Mouse (Mus musculus) kidney, adult 11 months (tissue): ENCODE results near the gene Cirbp.
A peak's percentile ranks its signal among the peaks of the same experiment; 100 is the strongest.

Experiments used
- DNase-seq: peaks from one replicate; pipeline ENCODE4 v3.0.0; 2022

Gene Cirbp

DNA sequence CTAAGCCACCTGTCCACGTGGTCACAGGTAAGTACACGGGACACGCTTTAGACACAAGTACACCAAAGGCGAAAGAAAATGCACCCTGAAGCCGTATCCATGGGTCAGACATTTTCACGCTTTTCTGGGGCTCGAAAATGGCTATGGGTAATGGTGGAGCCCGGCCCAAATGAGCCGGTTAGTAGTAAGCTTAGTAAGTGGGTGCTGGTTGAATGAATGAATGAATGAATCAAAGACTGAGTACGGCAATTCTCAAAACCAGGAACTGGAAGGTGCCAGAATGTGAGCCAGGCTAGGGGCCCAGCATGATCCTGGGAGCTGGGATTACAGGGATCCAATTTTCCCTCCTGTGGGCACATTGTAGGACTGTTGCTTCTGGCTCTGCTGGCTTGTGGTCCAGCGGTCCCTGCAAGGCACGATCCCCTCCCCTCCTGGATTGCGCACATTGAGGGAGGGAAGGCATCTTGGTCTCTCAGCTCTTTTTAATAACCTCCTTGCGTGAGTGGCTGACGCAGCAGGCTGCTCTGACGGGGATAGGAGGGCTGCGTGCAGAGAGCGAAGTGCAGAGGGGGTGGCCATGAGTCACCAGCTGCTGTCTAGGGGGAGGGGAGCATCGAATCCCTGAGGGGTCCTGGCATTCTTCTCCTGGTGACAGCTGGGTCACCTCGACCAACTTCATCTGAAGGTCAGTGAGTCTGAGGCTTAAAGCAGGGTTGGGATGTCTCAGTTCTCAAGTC is at the start of gene Cirbp:
TSS of gene Cirbp (plus strand) at position 594 of the 737 bp plus-strand sequence.
- peak; percentile 63 for DNase-seq

DNA sequence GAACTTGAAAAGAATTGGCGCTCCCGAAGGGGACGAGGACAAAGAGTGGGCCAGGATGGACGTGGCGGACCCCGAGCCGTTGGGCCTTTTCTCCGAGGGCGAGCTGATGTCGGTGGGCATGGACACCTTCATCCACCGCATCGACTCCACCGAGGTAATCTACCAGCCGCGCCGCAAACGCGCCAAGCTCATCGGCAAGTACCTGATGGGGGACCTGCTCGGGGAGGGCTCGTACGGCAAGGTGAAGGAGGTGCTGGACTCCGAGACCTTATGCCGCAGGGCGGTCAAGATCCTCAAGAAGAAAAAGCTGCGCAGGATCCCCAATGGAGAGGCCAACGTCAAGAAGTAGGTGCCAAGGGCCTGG is 49.2 kb upstream of the Cirbp start:
- no peak for DNase-seq

DNA sequence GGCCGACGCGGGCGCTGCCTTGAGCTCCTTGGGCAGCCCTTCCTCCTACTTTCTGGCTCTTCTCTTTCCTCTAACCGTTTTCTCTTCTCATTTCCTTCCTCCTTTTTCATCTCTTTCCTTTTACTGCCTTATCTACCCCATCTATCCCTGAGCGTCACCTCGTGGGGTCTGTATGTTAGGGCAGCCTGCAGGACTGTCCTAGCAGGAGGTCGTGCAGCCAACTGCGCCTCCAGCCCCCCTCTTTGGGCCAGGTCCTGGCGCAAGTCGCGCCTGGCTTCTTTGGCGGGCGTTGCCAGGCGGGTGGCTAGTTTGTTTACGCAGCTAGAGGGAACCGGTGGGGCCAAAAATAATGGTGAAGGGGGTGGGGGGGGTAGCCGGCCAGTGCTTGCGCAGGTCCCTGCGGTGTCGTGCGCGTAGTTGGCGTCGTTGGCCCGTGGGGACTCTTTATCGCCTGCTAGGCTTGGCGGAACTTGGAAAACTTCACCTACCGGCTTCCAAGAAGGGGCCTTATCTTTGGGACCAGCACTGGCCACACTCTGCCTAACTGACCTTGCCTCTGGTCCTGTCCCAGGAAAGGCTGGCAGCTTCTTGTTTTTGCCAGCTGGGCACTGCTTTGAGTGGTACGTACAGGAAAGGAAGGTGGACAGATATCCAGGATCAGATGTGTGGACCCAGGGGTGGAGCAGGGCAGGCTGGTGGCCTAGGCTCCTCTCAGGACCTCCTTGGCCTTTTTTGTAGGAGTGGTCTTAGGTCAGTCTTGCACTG is 48.7 kb upstream of the Cirbp start:
- DNase-seq = no peak

DNA sequence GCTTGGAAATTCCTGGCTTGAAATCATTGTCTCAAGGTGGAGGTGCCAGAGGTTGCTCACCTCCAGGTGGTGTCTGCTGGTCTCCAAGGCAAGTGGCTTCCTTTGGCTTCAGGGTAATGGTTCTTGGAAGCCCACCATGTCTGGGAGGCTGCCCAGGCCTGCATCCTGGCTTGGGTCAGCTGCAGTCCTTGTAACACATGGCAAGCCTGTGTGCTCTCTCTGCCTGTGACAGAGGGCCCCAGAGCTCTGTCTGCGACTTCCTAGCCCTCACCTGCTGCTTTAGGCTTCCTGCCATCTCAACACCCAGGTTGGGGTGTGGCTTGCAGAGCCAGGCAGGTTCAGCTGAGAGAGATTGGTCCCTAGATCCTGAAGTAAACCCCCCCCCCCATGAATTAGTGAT is 48.0 kb upstream of the Cirbp start:
- DNase-seq = no peak

DNA sequence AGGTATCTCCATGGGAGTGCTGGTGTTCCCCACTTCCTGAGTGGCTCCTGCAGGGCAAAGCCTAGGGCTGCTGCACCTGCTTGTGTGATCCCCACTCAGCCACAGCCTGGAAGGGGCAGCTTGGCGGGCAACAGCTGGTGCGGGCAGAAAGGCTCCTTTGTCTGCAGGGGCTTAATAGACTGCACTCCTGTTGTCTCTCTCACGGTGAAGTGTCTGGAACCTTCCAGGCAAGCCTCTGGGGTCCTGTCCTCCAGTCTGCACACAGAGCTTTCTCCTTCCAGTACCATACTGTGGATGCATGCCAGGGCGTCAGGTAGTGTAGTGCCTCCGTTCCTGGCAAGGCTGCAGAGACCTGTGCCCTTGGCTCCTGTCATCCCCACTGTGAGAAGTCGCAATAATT is 47.2 kb upstream of the Cirbp start:
- DNase-seq = no peak

DNA sequence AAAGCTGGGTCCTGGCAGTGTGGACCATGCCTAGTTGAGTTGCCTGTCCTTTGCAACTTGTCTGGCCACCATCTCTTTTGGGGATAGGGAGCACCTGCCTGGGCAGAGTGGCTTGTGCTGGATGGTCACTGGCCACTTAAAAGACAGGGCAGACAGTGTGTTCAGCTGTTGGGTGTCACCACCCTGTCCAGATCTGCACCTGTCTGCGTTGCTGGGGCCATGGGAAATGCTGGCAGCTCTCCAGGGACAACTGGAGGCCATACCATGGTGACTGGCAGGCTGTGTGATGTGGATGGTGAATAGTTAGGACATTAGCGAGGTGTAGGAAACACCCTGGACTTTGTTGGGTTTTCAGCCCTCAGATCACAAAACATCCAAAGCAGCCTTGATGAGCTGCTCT is 45.6 kb upstream of the Cirbp start:
- DNase-seq = no peak

DNA sequence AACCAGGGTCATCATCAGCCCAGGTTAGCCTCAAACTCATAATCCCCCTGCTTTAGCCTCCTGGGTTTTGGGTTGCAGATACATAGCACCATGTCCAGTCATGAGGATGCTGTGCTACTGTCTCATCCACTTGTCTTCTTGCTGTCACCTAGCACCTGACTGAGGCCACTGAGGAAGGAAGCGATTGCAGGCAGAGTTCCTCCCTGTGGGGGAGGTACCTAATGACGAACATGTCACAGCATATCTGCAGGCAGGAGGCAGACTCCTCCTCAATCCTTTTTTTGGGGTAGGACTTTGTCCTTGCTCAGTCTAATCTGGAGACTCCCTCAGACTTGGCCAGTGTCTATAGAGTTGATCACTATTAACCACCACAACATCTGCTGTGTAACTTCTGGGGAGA is 44.1 kb upstream of the Cirbp start:
- no peak for DNase-seq

DNA sequence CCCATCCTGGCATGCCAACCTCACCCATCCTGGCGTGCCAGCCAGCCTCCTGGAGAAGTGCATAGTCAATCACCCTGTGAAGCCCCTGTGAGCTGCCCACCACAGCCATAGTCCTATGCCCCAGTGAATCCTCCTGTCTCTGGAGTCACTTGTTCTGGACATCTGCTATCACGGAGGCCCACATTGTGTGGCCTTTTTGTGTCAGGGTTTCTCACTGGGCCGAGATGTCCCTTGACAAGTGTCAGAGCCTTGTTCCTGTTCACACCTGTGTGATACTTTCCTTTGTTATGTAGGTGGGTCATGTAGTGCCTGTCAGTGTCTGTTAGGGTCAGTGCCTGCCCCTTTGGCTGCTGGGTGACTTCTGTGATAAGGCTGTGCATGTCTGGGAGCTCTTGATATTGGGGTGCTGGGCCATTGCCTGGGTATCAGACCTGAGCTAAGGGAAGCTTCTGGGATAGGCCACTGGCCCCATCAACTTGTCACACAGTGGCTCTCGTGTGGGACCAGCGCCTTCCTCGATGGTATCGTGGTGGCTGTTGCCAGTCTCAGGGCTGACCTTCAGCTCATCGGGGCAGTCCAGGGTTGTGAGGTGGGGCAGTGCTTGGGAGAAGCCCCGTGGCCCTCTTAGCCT is 41.7 kb upstream of the Cirbp start:
- no peak for DNase-seq

DNA sequence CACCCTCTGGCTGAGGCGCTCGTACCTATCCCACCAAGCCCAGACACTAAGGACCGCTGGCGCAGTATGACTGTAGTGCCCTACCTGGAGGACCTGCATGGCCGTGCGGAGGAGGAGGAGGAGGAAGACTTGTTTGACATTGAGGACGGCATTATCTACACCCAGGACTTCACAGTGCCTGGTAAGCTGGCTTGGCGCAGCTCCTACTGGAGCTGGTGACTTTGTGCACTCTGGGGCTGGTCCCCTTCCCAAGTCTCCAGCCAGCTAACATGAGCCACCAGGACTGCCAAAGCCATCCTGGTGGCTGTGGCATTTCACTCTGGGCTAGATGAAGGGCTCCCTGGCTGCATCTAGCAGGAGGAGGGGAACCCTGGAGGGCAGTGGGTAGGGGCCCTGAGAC is 37.9 kb upstream of the Cirbp start:
- DNase-seq = no peak

DNA sequence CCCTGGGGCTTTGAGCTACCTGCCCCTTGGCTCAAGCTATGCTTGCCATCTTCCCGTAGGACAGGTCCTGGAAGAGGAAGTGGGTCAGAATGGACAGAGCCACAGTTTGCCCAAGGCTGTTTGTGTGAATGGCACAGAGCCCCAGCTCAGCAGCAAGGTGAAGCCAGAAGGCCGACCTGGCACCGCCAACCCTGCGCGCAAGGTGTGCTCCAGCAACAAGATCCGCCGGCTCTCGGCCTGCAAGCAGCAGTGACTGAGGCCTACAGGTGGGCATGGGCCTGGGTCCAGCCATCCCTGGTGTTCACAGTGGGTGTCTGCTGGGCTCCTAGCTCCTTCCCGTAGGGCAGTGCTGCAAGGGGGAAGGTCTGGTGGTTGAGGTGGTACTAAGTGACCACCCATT is 35.9 kb upstream of the Cirbp start:
- DNase-seq = no peak

DNA sequence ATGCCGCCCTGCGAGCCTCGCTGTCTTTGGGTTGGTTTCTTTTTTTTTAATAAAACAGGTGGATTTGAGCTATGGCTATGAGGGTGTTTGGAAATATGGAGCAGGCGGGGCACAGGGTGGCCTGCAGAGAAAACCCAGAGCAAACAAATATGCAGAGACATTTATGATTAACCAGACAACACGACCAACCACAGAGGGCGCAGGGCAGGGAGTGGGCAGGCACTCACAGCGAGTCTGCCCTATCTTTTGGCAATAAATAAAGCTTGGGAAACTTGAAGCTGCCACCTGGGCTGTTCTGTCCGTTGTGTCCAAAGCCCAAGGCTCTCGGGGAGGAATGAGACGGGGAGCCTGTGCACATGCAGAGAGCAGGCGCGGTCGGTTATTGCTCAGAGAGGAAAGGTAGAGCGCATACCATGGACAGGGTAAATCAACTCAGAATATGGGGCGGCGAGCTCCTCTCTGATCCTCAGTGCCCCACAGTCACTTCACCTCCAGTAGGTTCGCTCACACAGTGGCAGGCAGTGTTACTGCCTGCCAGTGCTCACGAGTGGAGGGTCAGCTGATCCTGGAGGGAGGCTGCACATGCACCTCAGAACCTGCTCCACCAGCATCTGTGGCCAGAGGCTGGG is 35.3 kb upstream of the Cirbp start:
- peak; percentile 81 for DNase-seq

DNA sequence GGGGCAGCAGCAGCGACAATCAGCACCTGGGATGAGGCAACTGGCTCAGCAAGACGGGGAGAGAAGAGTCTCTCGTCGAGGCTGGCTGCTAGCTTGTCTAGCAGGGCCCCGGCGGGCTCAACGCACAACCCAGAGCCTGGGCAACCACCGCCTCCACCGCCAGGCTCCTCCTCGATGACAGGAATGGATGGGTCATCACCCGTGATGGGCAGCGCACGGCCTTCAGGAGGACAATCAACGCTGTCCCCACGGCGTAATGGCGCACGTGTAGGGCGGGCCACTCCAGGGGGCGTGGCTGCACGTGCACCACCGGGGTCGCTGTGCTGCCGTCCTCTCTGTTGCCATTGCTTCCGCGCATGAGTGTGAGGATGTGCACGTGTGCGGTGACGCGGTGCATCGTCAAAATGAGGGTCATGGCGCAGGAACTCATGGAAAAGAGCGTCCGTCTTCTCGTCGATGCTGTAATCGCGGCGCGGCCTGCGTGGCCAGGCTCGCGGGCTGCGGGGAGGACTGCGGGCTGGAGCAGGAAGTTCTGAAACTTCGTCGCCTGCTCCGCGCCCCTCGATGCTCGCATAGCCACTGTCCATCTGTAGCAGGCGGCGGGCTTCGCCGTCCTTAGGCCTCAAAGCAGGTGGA is 34.4 kb upstream of the Cirbp start:
- no peak for DNase-seq

DNA sequence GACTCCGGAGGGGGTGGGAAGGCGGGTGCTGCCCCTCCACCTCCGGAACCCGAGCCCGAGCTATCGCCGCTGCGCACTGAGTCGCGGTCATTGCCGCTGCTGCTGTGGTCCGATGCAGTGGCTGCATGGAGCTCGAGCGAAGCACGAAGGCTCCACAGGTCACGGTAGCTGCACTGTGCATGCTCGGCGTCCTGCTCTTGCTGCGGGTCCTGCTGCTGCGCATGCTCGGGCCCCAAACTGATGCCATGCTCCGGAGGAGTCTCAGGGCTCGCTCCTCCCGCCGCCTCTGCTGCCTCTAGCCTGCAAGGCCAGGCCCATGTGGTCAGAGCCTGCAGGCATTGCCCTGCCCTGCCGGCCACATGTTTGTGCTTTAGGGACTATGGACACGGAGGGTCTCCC is 33.8 kb upstream of the Cirbp start:
- DNase-seq = no peak

DNA sequence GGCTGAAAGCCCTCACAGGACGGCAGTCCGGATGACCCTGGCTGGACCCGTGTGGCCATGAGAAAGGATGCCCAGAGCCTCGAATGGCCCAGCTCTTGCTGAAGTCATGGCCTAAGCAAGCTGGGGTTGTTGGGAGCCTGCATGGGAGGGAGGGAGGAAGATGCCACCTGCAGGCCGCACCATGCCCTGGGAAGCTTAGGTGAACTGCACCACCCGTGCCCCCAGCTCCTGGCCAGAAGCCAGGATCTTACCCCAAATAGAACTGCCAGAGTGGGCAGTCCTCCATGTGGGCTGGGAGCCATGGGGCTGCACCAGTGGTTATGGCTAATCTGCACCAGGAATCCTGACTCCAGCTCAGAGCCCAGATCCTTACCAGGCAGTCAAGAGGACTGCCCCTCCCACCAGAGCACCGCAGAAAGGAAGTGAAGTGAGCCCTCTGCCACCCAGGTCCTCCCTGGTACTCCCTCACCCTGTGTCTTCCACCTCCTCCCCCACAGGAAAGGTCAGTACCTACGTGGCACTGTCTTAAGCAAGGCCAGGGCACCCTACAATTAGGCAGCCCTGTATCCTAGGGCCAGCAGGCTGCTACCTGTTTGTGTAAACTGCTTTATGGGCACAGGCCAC is 32.4 kb upstream of the Cirbp start:
- DNase-seq = no peak

DNA sequence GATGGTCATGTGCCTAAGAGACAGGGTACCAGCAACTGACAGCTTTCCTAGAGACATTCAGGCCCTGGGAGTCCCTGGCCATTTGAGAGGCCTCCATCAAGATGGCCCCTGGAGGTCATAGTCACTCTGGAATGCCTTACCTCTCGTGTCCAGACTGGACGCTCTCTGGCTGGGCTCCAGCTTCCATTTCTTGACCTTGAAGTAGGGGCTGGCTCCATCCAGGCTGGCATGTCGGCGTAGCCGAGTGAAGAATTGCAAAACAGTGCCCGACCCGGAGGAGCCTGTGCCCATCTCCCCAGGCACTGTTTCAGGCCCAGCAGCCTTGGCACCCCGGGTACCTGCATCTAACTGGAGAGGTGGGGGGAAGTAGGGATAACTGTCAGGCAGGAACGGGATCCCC is 31.4 kb upstream of the Cirbp start:
- DNase-seq = peak; percentile 55

DNA sequence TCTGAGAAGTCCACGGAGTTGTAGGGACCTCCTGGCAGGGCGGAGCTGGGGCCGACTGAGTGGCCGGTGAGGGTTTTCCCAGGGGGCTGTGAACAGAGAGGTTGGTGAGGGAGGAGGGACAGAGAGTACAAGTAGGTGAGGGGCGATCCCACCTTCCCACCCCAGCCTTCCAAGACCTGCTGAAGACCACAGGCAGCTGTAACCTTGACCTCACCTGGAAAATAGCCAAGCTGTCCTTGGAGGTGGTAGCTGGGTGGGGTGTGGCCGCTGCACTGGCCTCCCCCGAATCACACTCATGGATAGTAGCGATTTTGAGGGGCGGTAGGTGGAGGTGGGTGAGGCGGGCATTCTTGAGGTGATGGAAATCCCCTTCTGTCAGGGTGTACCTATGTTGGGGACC is 30.6 kb upstream of the Cirbp start:
- no peak for DNase-seq

DNA sequence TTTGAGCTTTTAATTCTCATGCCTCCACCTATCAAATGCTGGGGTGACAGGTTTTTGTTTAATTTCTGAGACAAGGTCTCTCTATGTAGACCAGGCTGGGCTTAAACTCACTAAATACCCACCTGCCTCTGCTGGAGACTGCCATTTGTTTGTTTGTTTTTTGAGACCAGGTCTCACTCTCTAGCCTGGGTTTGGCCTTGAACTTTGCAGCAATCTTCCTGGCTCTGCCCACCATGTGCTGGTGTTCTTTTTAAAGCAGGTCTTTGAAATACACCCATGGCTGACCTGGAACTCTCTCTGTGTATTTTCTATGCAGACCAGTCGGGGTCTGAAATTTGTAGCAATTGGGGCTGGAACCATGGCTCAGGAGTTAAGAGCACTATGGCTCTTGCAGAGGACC is 30.1 kb upstream of the Cirbp start:
- no peak for DNase-seq

DNA sequence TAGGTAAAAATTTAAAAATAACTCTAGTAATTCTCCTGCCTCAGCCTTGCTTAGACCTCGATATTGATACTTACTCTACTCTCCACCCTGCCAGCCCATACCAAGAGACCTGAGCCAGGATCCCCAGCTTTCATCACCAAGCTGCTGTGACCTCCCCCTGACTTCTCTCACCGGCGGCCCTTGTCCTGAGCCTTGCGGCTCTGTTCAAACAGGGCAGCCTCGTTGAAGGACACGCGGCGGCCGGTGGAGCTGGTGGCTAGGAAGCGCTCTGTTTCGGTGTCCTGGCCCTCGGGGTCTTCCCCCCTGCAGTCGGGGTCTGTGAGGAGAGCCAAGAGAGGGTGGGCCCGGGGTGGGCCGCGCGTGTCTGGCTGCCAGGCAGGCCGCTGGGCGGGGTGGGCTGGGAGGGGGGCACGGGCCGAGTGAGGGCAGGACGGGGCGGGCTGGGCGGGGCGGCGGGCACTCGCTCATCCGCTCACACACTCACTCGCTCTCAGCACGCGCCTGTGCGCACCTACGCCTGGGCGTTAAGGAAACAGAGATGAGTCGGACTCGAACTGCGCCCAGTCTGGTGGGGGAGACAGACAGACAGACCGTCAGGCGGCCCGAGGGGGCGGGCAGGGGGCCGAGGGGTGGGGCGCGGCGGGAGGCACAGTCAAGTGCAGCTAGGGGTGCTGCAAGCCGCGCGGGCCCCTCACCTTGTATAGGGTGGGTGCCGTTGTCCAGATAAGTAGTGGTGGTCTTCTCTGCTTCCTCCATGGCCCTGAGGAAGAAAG is 29.4 kb upstream of the Cirbp start:
- no peak for DNase-seq

DNA sequence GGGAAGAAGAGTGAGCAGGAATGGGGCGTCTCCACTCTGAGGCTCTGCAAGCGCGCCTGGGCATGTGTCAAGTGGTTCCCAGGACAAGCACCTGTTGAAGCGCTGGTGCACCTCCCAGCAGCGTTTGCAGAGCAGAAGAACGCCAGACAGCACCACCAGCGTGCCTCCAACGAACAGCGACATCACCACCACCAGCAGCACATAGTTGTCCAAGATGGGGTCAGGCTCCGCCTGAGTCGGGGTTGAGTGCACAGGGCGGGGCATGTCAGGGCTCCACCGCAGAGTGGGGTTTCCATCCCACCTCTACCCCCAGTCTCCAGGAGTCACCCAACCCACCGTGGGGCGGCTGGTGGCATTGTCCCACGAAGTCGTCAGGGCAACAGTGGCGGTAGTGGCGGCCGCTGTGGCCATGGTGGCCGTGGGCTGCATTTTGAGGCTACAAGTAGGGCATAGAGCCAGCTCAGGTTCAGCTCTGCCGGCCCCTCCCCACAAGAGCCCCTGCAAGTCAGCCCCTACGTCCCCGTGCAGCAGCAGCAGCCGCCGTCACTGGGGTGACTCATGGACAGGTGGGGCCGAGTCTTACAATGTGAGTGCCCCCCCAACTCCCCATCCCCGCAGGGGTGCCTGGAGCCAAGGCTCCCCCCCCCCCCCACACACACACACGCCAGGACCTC is 28.7 kb upstream of the Cirbp start:
- no peak for DNase-seq

DNA sequence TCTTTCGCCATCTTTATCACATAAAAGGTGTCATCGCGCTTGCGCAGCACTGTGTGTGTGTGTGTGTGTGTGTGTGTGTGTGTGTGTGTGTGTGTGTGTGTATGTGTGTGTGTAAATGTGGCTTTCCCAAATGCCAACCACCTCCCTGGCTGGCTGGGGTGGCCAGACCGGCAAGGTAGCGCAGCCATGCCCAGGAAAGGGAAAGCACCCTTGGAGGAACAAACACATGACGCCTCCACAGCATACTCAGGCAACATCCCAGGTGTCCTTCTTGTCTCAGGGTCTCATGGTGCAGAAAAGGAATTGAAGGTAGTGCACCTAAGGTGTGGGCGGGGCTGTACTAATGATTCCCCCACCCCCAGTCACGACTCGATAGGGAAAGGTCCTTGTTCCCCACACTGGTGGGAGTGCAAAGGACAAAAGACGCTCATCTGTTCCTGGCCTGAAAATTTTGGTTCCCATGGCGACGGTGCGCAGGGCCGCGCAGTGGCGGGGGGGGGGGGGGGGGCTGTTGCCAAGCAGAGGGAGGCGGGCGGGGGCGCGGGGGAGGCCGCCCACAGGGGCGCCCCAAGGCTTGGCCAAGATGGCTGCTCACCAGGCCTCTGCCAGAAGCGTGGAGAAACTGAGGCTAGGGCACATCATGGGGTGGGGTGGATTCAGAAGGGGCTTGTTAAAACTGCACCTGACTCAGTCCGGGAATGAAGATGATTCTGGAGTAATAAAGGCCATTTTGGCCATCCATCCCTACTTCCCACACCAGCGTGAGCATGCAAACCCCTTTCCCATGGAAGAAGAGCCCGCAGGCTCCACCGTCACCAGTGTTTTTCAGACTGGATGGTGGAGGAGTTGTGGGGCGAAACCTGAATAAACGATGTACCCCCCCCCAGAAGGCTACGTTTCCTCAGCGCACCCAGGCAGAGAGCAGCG is 27.9 kb upstream of the Cirbp start:
- no peak for DNase-seq
